Mouse (Mus musculus) liver, adult 2 months (tissue): ENCODE measurements around the gene Clba1. TPM values are rescaled to one million over a fixed set of nuclear protein-coding genes. Genes with fewer than 3 reads are reported as not detected.
A peak's percentile ranks its signal among the peaks of the same experiment; 100 is the strongest.

ENCODE experiments used
- DNase-seq: peaks from one replicate; pipeline ENCODE4 v3.0.0-alpha.2; 2011; ENCODE audit warnings: low read depth, low spot score; ENCODE audit errors: extremely low read depth
- H3K27ac ChIP-seq: fragments of 200-500 bp; replicated peaks from 2 replicates; pipeline ENCODE4 v1.5.1; 2012; ENCODE audit warnings: low read depth, mild to moderate bottlenecking, control low read depth, inconsistent platforms, low read length; ENCODE audit not compliant: insufficient read depth
- H3K27me3 ChIP-seq: fragments of 200-500 bp; 2 replicates; pipeline ENCODE4 v1.6.1; 2012; ENCODE audit warnings: mild to moderate bottlenecking, moderate library complexity, low read length, inconsistent platforms; ENCODE audit not compliant: control insufficient read depth, insufficient read depth
- H3K36me3 ChIP-seq: fragments of 200-500 bp; 2 replicates; pipeline ENCODE4 v1.6.1; 2012; ENCODE audit warnings: low read length, inconsistent platforms; ENCODE audit not compliant: control insufficient read depth, insufficient read depth
- H3K4me1 ChIP-seq: fragments of 200-500 bp; 2 replicates; pipeline ENCODE4 v1.6.1; 2011; ENCODE audit warnings: low read length; ENCODE audit not compliant: control insufficient read depth, insufficient read depth
- H3K4me3 ChIP-seq: fragments of 200-500 bp; 2 replicates; pipeline ENCODE4 v1.5.1; 2011; ENCODE audit warnings: low read depth, mild to moderate bottlenecking, control low read depth, low read length, moderate library complexity; ENCODE audit not compliant: insufficient read depth
- H3K79me2 ChIP-seq: fragments of 200-500 bp; 2 replicates; pipeline ENCODE4 v1.6.1; 2012; ENCODE audit warnings: inconsistent platforms, mild to moderate bottlenecking, low read length, moderate library complexity; ENCODE audit not compliant: control insufficient read depth, insufficient read depth
- H3K9ac ChIP-seq: fragments of 200-500 bp; 2 replicates; pipeline ENCODE4 v1.6.1; 2012; ENCODE audit warnings: low read depth, mild to moderate bottlenecking, control low read depth, inconsistent platforms, low read length
- CTCF ChIP-seq: fragments of 200-500 bp; IDR thresholded peaks from 2 replicates; pipeline ENCODE4 v1.5.1; 2011; ENCODE audit warnings: low read depth, low read length, control low read depth
- POLR2A ChIP-seq: fragments of 200-500 bp; IDR thresholded peaks from 2 replicates; pipeline ENCODE4 v1.6.1; 2011; ENCODE audit warnings: low read length, control low read depth; ENCODE audit not compliant: insufficient read depth; ENCODE audit errors: extremely low read depth
- WGBS: fragments of 180-500 bp; shearing (Covaris S2); methylation state at CpG from one replicate; pipeline ENCODE4 v1.1.7; 2018; 5-methylcytosine and 5-hydroxymethylcytosine counted together
- polyA plus RNA-seq: library from polyadenylated mRNA; depleted of rRNA; stranded (reverse); fragments of >200 nt; gene quantifications from 2 replicates; pipeline ENCODE4 v1.2.3, GENCODE M21; 2012
- total RNA-seq: library from RNA; depleted of rRNA; stranded (reverse); fragments of >200 nt; gene quantifications from 2 replicates; pipeline ENCODE4 v1.2.3, GENCODE M21; 2014

Clba1 gene
- total and polyA plus RNA-seq, 2 experiments = 0.09 to 0.42 TPM

GRCm38 (mm10) chr12:112843803-112844202, 35.1 kb downstream of the Clba1 start:
- Histone ChIP-seq H3K4me1 (no peaks in the 10 kb centered on the region), H3K27ac (no peak overlapping the region), H3K9ac (no peak overlapping the region), H3K4me3 (no peak overlapping the region), H3K36me3 (no peaks in the 10 kb centered on the region), H3K79me2 (no peaks in the 10 kb centered on the region), H3K27me3 (no peaks in the 10 kb centered on the region; the same call in 1 of the 2 replicates)
- DNase-seq = peak; percentile 51
- WGBS = 11% methylated on average over 3 of the region's 3 CpGs
- TF ChIP-seq CTCF (peak; percentile 99), POLR2A (no peak)

- TF ChIP-seq POLR2A (no peak), CTCF (no peak)
- WGBS = 96% methylated on average over 2 of the region's 2 CpGs
- DNase-seq = no peak
- Histone ChIP-seq H3K27ac (no peak overlapping the region), H3K79me2 (no peaks in the 10 kb centered on the region), H3K9ac (no peak overlapping the region), H3K36me3 (no peaks in the 10 kb centered on the region), H3K4me3 (no peak overlapping the region), H3K27me3 (no peaks in the 10 kb centered on the region), H3K4me1 (no peaks in the 10 kb centered on the region)
Observed at GRCm38 (mm10) chr12:112847880-112848279, 39.1 kb downstream of the Clba1 start.

- H3K79me2 ChIP-seq = no peaks in the 10 kb centered on the region
- H3K36me3 ChIP-seq = no peaks in the 10 kb centered on the region
- DNase-seq = no peak
- WGBS = 73% methylated on average over 11 of the region's 11 CpGs
- H3K4me3 ChIP-seq = no peak overlapping the region
- no peak overlapping the region for H3K27ac ChIP-seq
- TF ChIP-seq POLR2A (no peak), CTCF (no peak)
- H3K4me1 ChIP-seq = no peaks in the 10 kb centered on the region
- H3K9ac ChIP-seq = no peak overlapping the region
- no peaks in the 10 kb centered on the region for H3K27me3 ChIP-seq
Observed at GRCm38 (mm10) chr12:112849235-112850022, 40.7 kb downstream of the Clba1 start.

- no peak for DNase-seq
- H3K27me3 ChIP-seq = no peaks in the 10 kb centered on the region
- no peaks in the 10 kb centered on the region for H3K4me1 ChIP-seq
- no peaks in the 10 kb centered on the region for H3K79me2 ChIP-seq
- no peak overlapping the region for H3K27ac ChIP-seq
- no peaks in the 10 kb centered on the region for H3K36me3 ChIP-seq
- TF ChIP-seq POLR2A = no peak
- no peak for TF ChIP-seq CTCF
- WGBS = 93% methylated on average over 9 of the region's 9 CpGs
- no peak overlapping the region for H3K9ac ChIP-seq
- no peak overlapping the region for H3K4me3 ChIP-seq
Observed at GRCm38 (mm10) chr12:112850344-112850743, 41.6 kb downstream of the Clba1 start.

GRCm38 (mm10) chr12:112851116-112851515, 42.4 kb downstream of the Clba1 start:
- Histone ChIP-seq H3K27me3 (no peaks in the 10 kb centered on the region), H3K79me2 (no peaks in the 10 kb centered on the region), H3K9ac (no peak overlapping the region), H3K27ac (no peak overlapping the region), H3K36me3 (no peaks in the 10 kb centered on the region), H3K4me3 (no peak overlapping the region), H3K4me1 (no peaks in the 10 kb centered on the region)
- 27% methylated on average over 8 of the region's 8 CpGs for WGBS
- no peak for DNase-seq
- TF ChIP-seq POLR2A (no peak), CTCF (no peak)

GRCm38 (mm10) chr12:112853050-112853729, 44.5 kb downstream of the Clba1 start:
- no peaks in the 10 kb centered on the region for H3K36me3 ChIP-seq
- no peaks in the 10 kb centered on the region for H3K4me1 ChIP-seq
- no peak overlapping the region for H3K9ac ChIP-seq
- TF ChIP-seq CTCF (no peak), POLR2A (no peak)
- 83% methylated on average over 11 of the region's 11 CpGs for WGBS
- no peak overlapping the region for H3K27ac ChIP-seq
- no peaks in the 10 kb centered on the region for H3K79me2 ChIP-seq
- no peaks in the 10 kb centered on the region for H3K27me3 ChIP-seq
- no peak for DNase-seq
- H3K4me3 ChIP-seq = no peak overlapping the region
